Mouse (Mus musculus) liver, embryonic 12.5 days (tissue): ENCODE measurements at regions not wholly inside any gene's neighbourhood (a gene's known extent, or its start where the extent isn't known, plus 50 kb on each side); places are given as distances from the start of the nearest gene placed in this dataset.

Source experiments
- ATAC-seq: fragments of 200-750 bp; cut with Nextera tagmentation; 2 replicates; pipeline ENCODE4 v1.8.0; 2017; ENCODE audit warnings: moderate number of reproducible peaks, mild to moderate bottlenecking, moderate library complexity
- H3K27ac ChIP-seq: fragments of 300-500 bp; sonication (generic); 2 replicates; pipeline ENCODE4 v1.5.1; 2016; ENCODE audit warnings: mild to moderate bottlenecking
- H3K27me3 ChIP-seq: fragments of 300-500 bp; sonication (generic); replicated peaks from 2 replicates; pipeline ENCODE4 v1.6.1; 2016; ENCODE audit warnings: mild to moderate bottlenecking, moderate library complexity
- H3K36me3 ChIP-seq: fragments of 300-500 bp; sonication (generic); 2 replicates; pipeline ENCODE4 v1.6.1; 2016; ENCODE audit warnings: mild to moderate bottlenecking, moderate library complexity
- H3K4me1 ChIP-seq: fragments of 300-500 bp; sonication (generic); 2 replicates; pipeline ENCODE4 v1.6.1; 2016
- H3K4me2 ChIP-seq: fragments of 300-500 bp; sonication (generic); 2 replicates; pipeline ENCODE4 v1.6.1; 2016; ENCODE audit warnings: mild to moderate bottlenecking, moderate library complexity
- H3K4me3 ChIP-seq: fragments of 300-500 bp; sonication (generic); 2 replicates; pipeline ENCODE4 v1.5.1; 2016; ENCODE audit warnings: mild to moderate bottlenecking, moderate library complexity
- H3K9ac ChIP-seq: fragments of 300-500 bp; sonication (generic); 2 replicates; pipeline ENCODE4 v1.6.1; 2016; ENCODE audit warnings: mild to moderate bottlenecking, moderate library complexity
- H3K9me3 ChIP-seq: fragments of 300-500 bp; sonication (generic); replicated peaks from 2 replicates; pipeline ENCODE4 v1.6.1; 2016; ENCODE audit warnings: mild to moderate bottlenecking, moderate library complexity
- WGBS: fragments of 180-500 bp; shearing (Covaris S2); methylation state at CpG from one replicate; pipeline ENCODE4 v1.1.7; 2016; ENCODE audit not compliant: insufficient replicate concordance; 5-methylcytosine and 5-hydroxymethylcytosine counted together

GRCm38 (mm10) chr10:57114696-57115271 lies 371.4 kb upstream of the Hsf2 start:
- no peak overlapping the region for H3K4me3 ChIP-seq

GRCm38 (mm10) chr10:57121514-57121913 lies 364.7 kb upstream of the Hsf2 start:
- H3K36me3 ChIP-seq: no peaks in the 10 kb centered on the region
- no peaks in the 10 kb centered on the region for H3K27me3 ChIP-seq
- no peaks in the 10 kb centered on the region for H3K4me1 ChIP-seq
- no peak overlapping the region for H3K9ac ChIP-seq
- H3K9me3 ChIP-seq: no peaks in the 10 kb centered on the region
- no peak for ATAC-seq
- no peak overlapping the region for H3K4me2 ChIP-seq
- no peak overlapping the region for H3K27ac ChIP-seq
- no peak overlapping the region for H3K4me3 ChIP-seq
- WGBS: 50% methylated on average over 1 of the region's 1 CpGs

More at GRCm38 (mm10) chr10:57114696-57115271, 371.4 kb upstream of the Hsf2 start:
- no peak for ATAC-seq
- Histone ChIP-seq H3K9ac (no peak overlapping the region), H3K9me3 (no peaks in the 10 kb centered on the region), H3K4me1 (no peaks in the 10 kb centered on the region), H3K36me3 (no peaks in the 10 kb centered on the region), H3K4me2 (no peak overlapping the region), H3K27ac (no peak overlapping the region), H3K27me3 (no peaks in the 10 kb centered on the region)
- WGBS: 72% methylated on average over 8 of the region's 8 CpGs

- H3K9ac ChIP-seq: no peak overlapping the region
- 60% methylated on average over 3 of the region's 3 CpGs for WGBS
- H3K36me3 ChIP-seq: no peaks in the 10 kb centered on the region
- no peaks in the 10 kb centered on the region for H3K9me3 ChIP-seq
- no peak overlapping the region for H3K4me2 ChIP-seq
- H3K4me1 ChIP-seq: no peaks in the 10 kb centered on the region
- no peaks in the 10 kb centered on the region for H3K27me3 ChIP-seq
- no peak overlapping the region for H3K27ac ChIP-seq
- no peak for ATAC-seq
- no peak overlapping the region for H3K4me3 ChIP-seq
These were observed 359.0 kb upstream of the Hsf2 start for GRCm38 (mm10) chr10:57127185-57127584.

GRCm38 (mm10) chr10:57156426-57156825 lies 329.8 kb upstream of the Hsf2 start:
- no peaks in the 10 kb centered on the region for H3K4me1 ChIP-seq
- H3K4me2 ChIP-seq: no peak overlapping the region
- no peak overlapping the region for H3K9ac ChIP-seq
- no peaks in the 10 kb centered on the region for H3K9me3 ChIP-seq
- H3K4me3 ChIP-seq: no peak overlapping the region
- no peaks in the 10 kb centered on the region for H3K27me3 ChIP-seq
- no peak for ATAC-seq
- no peak overlapping the region for H3K27ac ChIP-seq
- H3K36me3 ChIP-seq: no peaks in the 10 kb centered on the region
- WGBS: 50% methylated on average over 4 of the region's 4 CpGs

- Histone ChIP-seq H3K27ac (no peak overlapping the region), H3K4me3 (no peak overlapping the region), H3K9ac (no peak overlapping the region), H3K27me3 (no peaks in the 10 kb centered on the region), H3K4me2 (no peak overlapping the region), H3K36me3 (no peaks in the 10 kb centered on the region), H3K4me1 (no peaks in the 10 kb centered on the region), H3K9me3 (no peaks in the 10 kb centered on the region)
- ATAC-seq: no peak
- 67% methylated on average over 9 of the region's 9 CpGs for WGBS
These were observed 329.3 kb upstream of the Hsf2 start for GRCm38 (mm10) chr10:57156912-57157311.

- ATAC-seq: no peak
- no peak overlapping the region for H3K4me3 ChIP-seq
- no peak overlapping the region for H3K4me2 ChIP-seq
- no peaks in the 10 kb centered on the region for H3K36me3 ChIP-seq
- H3K9ac ChIP-seq: no peak overlapping the region
- no peaks in the 10 kb centered on the region for H3K27me3 ChIP-seq
- H3K27ac ChIP-seq: no peak overlapping the region
- H3K9me3 ChIP-seq: no peaks in the 10 kb centered on the region
- no peaks in the 10 kb centered on the region for H3K4me1 ChIP-seq
These were observed 325.6 kb upstream of the Hsf2 start for GRCm38 (mm10) chr10:57160546-57160945.

GRCm38 (mm10) chr10:57163359-57163758 lies 322.8 kb upstream of the Hsf2 start:
- no peaks in the 10 kb centered on the region for H3K27me3 ChIP-seq
- no peak overlapping the region for H3K4me3 ChIP-seq
- H3K9me3 ChIP-seq: no peaks in the 10 kb centered on the region
- ATAC-seq: no peak
- no peaks in the 10 kb centered on the region for H3K36me3 ChIP-seq
- H3K9ac ChIP-seq: no peak overlapping the region
- no peaks in the 10 kb centered on the region for H3K4me1 ChIP-seq
- no peak overlapping the region for H3K4me2 ChIP-seq
- WGBS: 56% methylated on average over 5 of the region's 5 CpGs
- H3K27ac ChIP-seq: no peak overlapping the region

- no peaks in the 10 kb centered on the region for H3K9me3 ChIP-seq
- H3K4me2 ChIP-seq: no peak overlapping the region
- no peak overlapping the region for H3K9ac ChIP-seq
- H3K27ac ChIP-seq: no peak overlapping the region
- H3K27me3 ChIP-seq: no peaks in the 10 kb centered on the region
- no peaks in the 10 kb centered on the region for H3K4me1 ChIP-seq
- no peaks in the 10 kb centered on the region for H3K36me3 ChIP-seq
- H3K4me3 ChIP-seq: no peak overlapping the region
- 65% methylated on average over 1 of the region's 1 CpGs for WGBS
- ATAC-seq: no peak
These were observed 302.6 kb upstream of the Hsf2 start for GRCm38 (mm10) chr10:57183560-57183959.

GRCm38 (mm10) chr10:57210701-57211100 lies 275.5 kb upstream of the Hsf2 start:
- Histone ChIP-seq H3K4me1 (no peaks in the 10 kb centered on the region), H3K27me3 (no peaks in the 10 kb centered on the region), H3K4me2 (no peak overlapping the region), H3K27ac (no peak overlapping the region), H3K4me3 (no peak overlapping the region), H3K9ac (no peak overlapping the region), H3K36me3 (no peaks in the 10 kb centered on the region), H3K9me3 (no peaks in the 10 kb centered on the region)
- no peak for ATAC-seq

GRCm38 (mm10) chr10:57231117-57231516 lies 255.1 kb upstream of the Hsf2 start:
- 72% methylated on average over 3 of the region's 3 CpGs for WGBS
- no peak overlapping the region for H3K4me3 ChIP-seq
- no peaks in the 10 kb centered on the region for H3K27me3 ChIP-seq

GRCm38 (mm10) chr10:57281220-57281619 lies 205.0 kb upstream of the Hsf2 start:
- Histone ChIP-seq H3K4me3 (no peak overlapping the region), H3K27me3 (no peaks in the 10 kb centered on the region), H3K36me3 (no peaks in the 10 kb centered on the region), H3K27ac (no peak overlapping the region), H3K9ac (no peak overlapping the region), H3K9me3 (no peaks in the 10 kb centered on the region), H3K4me1 (no peaks in the 10 kb centered on the region), H3K4me2 (no peak overlapping the region)
- WGBS: 40% methylated on average over 1 of the region's 1 CpGs
- ATAC-seq: no peak

More at GRCm38 (mm10) chr10:57231117-57231516, 255.1 kb upstream of the Hsf2 start:
- Histone ChIP-seq H3K4me2 (no peak overlapping the region), H3K9ac (no peak overlapping the region), H3K27ac (no peak overlapping the region), H3K9me3 (no peaks in the 10 kb centered on the region), H3K4me1 (no peaks in the 10 kb centered on the region), H3K36me3 (no peaks in the 10 kb centered on the region)
- ATAC-seq: no peak

GRCm38 (mm10) chr10:57282896-57283295 lies 203.3 kb upstream of the Hsf2 start:
- 61% methylated on average over 5 of the region's 5 CpGs for WGBS
- ATAC-seq: no peak
- Histone ChIP-seq H3K27me3 (no peaks in the 10 kb centered on the region), H3K36me3 (no peaks in the 10 kb centered on the region), H3K9ac (no peak overlapping the region), H3K4me3 (no peak overlapping the region), H3K4me1 (no peaks in the 10 kb centered on the region), H3K27ac (no peak overlapping the region), H3K9me3 (no peaks in the 10 kb centered on the region), H3K4me2 (no peak overlapping the region)

- ATAC-seq: no peak
- Histone ChIP-seq H3K9ac (no peak overlapping the region), H3K27me3 (no peaks in the 10 kb centered on the region), H3K4me3 (no peak overlapping the region), H3K4me1 (no peaks in the 10 kb centered on the region), H3K36me3 (no peaks in the 10 kb centered on the region), H3K9me3 (no peaks in the 10 kb centered on the region), H3K4me2 (no peak overlapping the region), H3K27ac (no peak overlapping the region)
- WGBS: 67% methylated on average over 10 of the region's 10 CpGs
These were observed 194.6 kb upstream of the Hsf2 start for GRCm38 (mm10) chr10:57291596-57291995.
